8 mouse cellular contexts compared by ENCODE assay signal in genomic region chr3:107631523-107631958, GRCm38 (mm10). TPM values are rescaled to one million over a fixed set of nuclear protein-coding genes. Genes with fewer than 3 reads are reported as not detected.
DNase-seq lines count a peak whose midpoint lies in the region; ATAC-seq and TF ChIP-seq lines count a peak whose summit lies in the region.

Gene Strip1 (minus strand): TSS chr3:107631694.

- intact Hi-C loops in heart, postnatal 36 days (cut with DNase I): loop anchor here (5.0 kb wide), 1 partner anchor 126 kb away; no protein-coding TSS in a partner anchor

- peaks cover 14% of the 10 kb centered on the region for H3K4me1 ChIP-seq in G1E (ENCODE audit: insufficient read depth, low read depth, low read length)
- H3K4me1 ChIP-seq in forebrain, embryonic 16.5 days (replicated peaks; ENCODE audit: control insufficient read depth, insufficient read depth, low read length): peaks cover 19% of the 10 kb centered on the region
- H3K4me1 ChIP-seq in lung, embryonic 14.5 days (ENCODE audit: insufficient read depth): no peaks in the 10 kb centered on the region; the same call in 1 of the 2 replicates
- H3K4me1 ChIP-seq in olfactory bulb, adult 2 months (ENCODE audit: control insufficient read depth, insufficient read depth, low read length): no peaks in the 10 kb centered on the region
- H3K4me1 ChIP-seq in thymus, adult 2 months (replicated peaks; ENCODE audit: control insufficient read depth, insufficient read depth, low read length): peaks cover 7% of the 10 kb centered on the region

- peaks cover 31% of the 10 kb centered on the region for H3K36me3 ChIP-seq in G1E (replicated peaks)
- peaks cover 18% of the 10 kb centered on the region for H3K36me3 ChIP-seq in forebrain, embryonic 16.5 days (ENCODE audit: control insufficient read depth, insufficient read depth)
- peaks cover 26% of the 10 kb centered on the region for H3K36me3 ChIP-seq in lung, embryonic 14.5 days (ENCODE audit: insufficient read depth)
- peaks cover 8% of the 10 kb centered on the region for H3K36me3 ChIP-seq in thymus, adult 2 months (ENCODE audit: control insufficient read depth, insufficient read depth, low read length)

- H3K4me3 ChIP-seq in G1E (ENCODE audit: low read depth, low read length): peak within 1 kb of the TSS; percentile 90
- H3K4me3 ChIP-seq in forebrain, embryonic 16.5 days (replicated peaks; ENCODE audit: low read length): peak within 1 kb of the TSS; percentile 90
- H3K4me3 ChIP-seq in layer of hippocampus, adult 2 months: peak within 1 kb of the TSS; percentile 98
- peak within 1 kb of the TSS; percentile 98 for H3K4me3 ChIP-seq in lung, embryonic 14.5 days (ENCODE audit: low read depth, low read length)
- H3K4me3 ChIP-seq in olfactory bulb, adult 2 months (ENCODE audit: insufficient read depth, low read depth, low read length): peak within 1 kb of the TSS; percentile 84
- H3K4me3 ChIP-seq in thymus, adult 2 months (ENCODE audit: control insufficient read depth, insufficient read depth, low read length): peak within 1 kb of the TSS; percentile 91

- peak within 1 kb of the TSS; percentile 98 for H3K27ac ChIP-seq in forebrain, embryonic 16.5 days (ENCODE audit: low read length)
- peak within 1 kb of the TSS; percentile 94 for H3K27ac ChIP-seq in layer of hippocampus, adult 2 months
- peak within 1 kb of the TSS; percentile 90 for H3K27ac ChIP-seq in lung, embryonic 14.5 days (ENCODE audit: low read depth)
- H3K27ac ChIP-seq in olfactory bulb, adult 2 months (ENCODE audit: insufficient read depth, low read depth, low read length): peak within 1 kb of the TSS; percentile 88
- H3K27ac ChIP-seq in thymus, adult 2 months (ENCODE audit: control insufficient read depth, insufficient read depth, low read length): peak within 1 kb of the TSS; percentile 47; the same call in 1 of the 2 replicates

- H3K27me3 ChIP-seq in G1E (ENCODE audit: insufficient read depth, low read length): peaks cover 9% of the 10 kb centered on the region
- no peaks in the 10 kb centered on the region for H3K27me3 ChIP-seq in forebrain, embryonic 16.5 days (replicated peaks; ENCODE audit: control insufficient read depth, insufficient read depth, low read length)
- no peaks in the 10 kb centered on the region for H3K27me3 ChIP-seq in lung, embryonic 14.5 days (ENCODE audit: insufficient read depth, low read length)
- no peaks in the 10 kb centered on the region for H3K27me3 ChIP-seq in thymus, adult 2 months (ENCODE audit: control insufficient read depth, insufficient read depth, low read length)

- H3K4me2 ChIP-seq in forebrain, embryonic 16.5 days (ENCODE audit: low read length): peak within 1 kb of the TSS; percentile 69
- peak within 1 kb of the TSS; percentile 83 for H3K4me2 ChIP-seq in lung, embryonic 14.5 days

- peak; percentile 96 for DNase-seq in G1E (ENCODE audit: low spot score)
- peak; percentile 91 to 96 for DNase-seq in cerebellum, adult 18-20 months
- peak; percentile 89 to 92 for DNase-seq in heart, postnatal 36 days
- DNase-seq in layer of hippocampus, adult 2 months (ENCODE audit: low spot score in 2 of 2): peak; percentile 94 to 97
- DNase-seq in lung, embryonic 14.5 days: peak; percentile 98
- DNase-seq in thymus, adult 2 months: peak; percentile 92

- no peak for TF ChIP-seq CTCF in G1E (IDR thresholded peaks at IDR 0.05; ENCODE audit: low read depth, low read length)
- TF ChIP-seq CTCF in layer of hippocampus, adult 2 months (conservative IDR thresholded peaks at IDR 0.05): no peak
- no peak for TF ChIP-seq CTCF in lung, embryonic 14.5 days (IDR thresholded peaks at IDR 0.05; ENCODE audit: low read depth)
- no peak for TF ChIP-seq CTCF in olfactory bulb, adult 2 months (IDR thresholded peaks at IDR 0.05; ENCODE audit: insufficient read depth, low read depth, low read length)
- no peak; the same call in 1 of the 2 replicates for TF ChIP-seq CTCF in thymus, adult 2 months (IDR thresholded peaks at IDR 0.05; ENCODE audit: borderline replicate concordance, control insufficient read depth, extremely low read depth, insufficient read depth, low read length, poor library complexity)

- TF ChIP-seq POLR2A in olfactory bulb, adult 2 months (IDR thresholded peaks at IDR 0.05; ENCODE audit: insufficient read depth, low read depth, low read length): peak; percentile 59
- TF ChIP-seq POLR2A in thymus, adult 2 months (IDR thresholded peaks at IDR 0.05; ENCODE audit: control insufficient read depth, extremely low read depth, insufficient read depth, low read length, poor library complexity): peak; percentile 56; the same call in 1 of the 2 replicates

- peak; percentile 94 for ATAC-seq in G1E (ENCODE audit: extremely low read depth, insufficient number of reproducible peaks, low FRiP score, poor library complexity, severe bottlenecking)
- peak; percentile 97 for ATAC-seq in forebrain, embryonic 16.5 days
- peak; percentile 96 for ATAC-seq in lung, embryonic 14.5 days (ENCODE audit: insufficient read depth)

- 0% methylated on average over 34 of the region's 35 CpGs for WGBS in forebrain, embryonic 16.5 days
- WGBS in lung, embryonic 14.5 days: under 1% methylated on average over 35 of the region's 35 CpGs
- under 1% methylated on average over 35 of the region's 35 CpGs for WGBS in olfactory bulb, adult 2 months
- WGBS in thymus, adult 2 months: under 1% methylated on average over 35 of the region's 35 CpGs

- H3K9me3 ChIP-seq in G1E (replicated peaks): no peaks in the 10 kb centered on the region
- no peaks in the 10 kb centered on the region for H3K9me3 ChIP-seq in forebrain, embryonic 16.5 days (ENCODE audit: control insufficient read depth, low read length)
- no peaks in the 10 kb centered on the region for H3K9me3 ChIP-seq in lung, embryonic 14.5 days (ENCODE audit: low read depth, low read length)

- H3K9ac ChIP-seq in forebrain, embryonic 16.5 days (replicated peaks; ENCODE audit: low read depth, low read length): peak within 1 kb of the TSS; percentile 93
- peak within 1 kb of the TSS; percentile 95 for H3K9ac ChIP-seq in lung, embryonic 14.5 days

RNA-seq across cellular contexts. Expression of gene Strip1, which starts in this region (rescaled TPM):
- 15.7 and 17.5 TPM in 2 replicates for total RNA-seq in G1E (2014; fragmentation: Nextera tagmentation)
- total RNA-seq in G1E (2017): 17.1 and 21.2 TPM in 2 replicates
- 17.6 and 19.4 TPM in 2 replicates for polyA plus RNA-seq in G1E (2012)
- polyA plus RNA-seq in forebrain, embryonic 16.5 days (2015; fragmentation: Nextera tagmentation; extraction: Ambion mirVana): 145 and 148 TPM in 2 replicates
- 10 to 100 TPM; 19.3 to 20.5 TPM for total RNA-seq in heart, postnatal 36 days (2021)
- total RNA-seq in layer of hippocampus, adult 2 months (2021): 10 to 100 TPM; 74.5 to 79.2 TPM
- polyA plus RNA-seq in lung, embryonic 14.5 days (2014; fragmentation: Nextera tagmentation; extraction: Ambion mirVana): 61.1 and 63.4 TPM in 2 replicates
- not detected in 2 replicates for polyA plus RNA-seq in olfactory bulb, adult 2 months (2012; ENCODE audit: insufficient read depth, insufficient read length, low replicate concordance, missing spikeins)
- polyA plus RNA-seq in thymus, adult 2 months (2012; rRNA removed): 75.7 and 86.7 TPM in 2 replicates

Comparison
In these comparisons a context has a peak if more than half of its experiments do, and no peak if none do; other contexts are left out.
1. Peak in every context shown above with its lines: DNase-seq, ATAC-seq, H3K4me3 ChIP-seq and H3K27ac ChIP-seq.
2. RNA of gene Strip1 (polyA plus RNA-seq): 145 to 148 TPM in forebrain, embryonic 16.5 days, 75.7 to 86.7 TPM in thymus, adult 2 months, 61.1 to 63.4 TPM in lung, embryonic 14.5 days and 17.6 to 19.4 TPM in G1E; not detected in olfactory bulb, adult 2 months; every median in the first group is over 10 times any median in the second.
3. H3K27ac ChIP-seq: peak in every context shown above with its lines; median percentile 98 in forebrain, embryonic 16.5 days; 94 in layer of hippocampus, adult 2 months; 90 in lung, embryonic 14.5 days; 88 in olfactory bulb, adult 2 months; 47 in thymus, adult 2 months.